Mouse (Mus musculus) brain, embryonic 14.5 days (tissue): ENCODE measurements around the gene Lamb3. TPM values are rescaled to one million over a fixed set of nuclear protein-coding genes. Genes with fewer than 3 reads are reported as not detected.

Experiments
- DNase-seq: peaks from one replicate; pipeline ENCODE4 v3.0.0-alpha.2; 2011; ENCODE audit warnings: low read depth
- CTCF ChIP-seq: fragments of 200-500 bp; IDR thresholded peaks from 2 replicates; pipeline ENCODE4 v1.5.1; 2012; ENCODE audit warnings: inconsistent platforms, mild to moderate bottlenecking, moderate library complexity, borderline replicate concordance; ENCODE audit not compliant: insufficient read depth, insufficient read length; ENCODE audit errors: extremely low read depth
- POLR2A ChIP-seq: fragments of 200-500 bp; IDR thresholded peaks from 2 replicates; pipeline ENCODE4 v1.6.1; 2012; ENCODE audit warnings: mild to moderate bottlenecking, inconsistent platforms, borderline replicate concordance; ENCODE audit not compliant: poor library complexity, insufficient read depth, insufficient read length, severe bottlenecking; ENCODE audit errors: extremely low read depth
- polyA plus RNA-seq: library from polyadenylated mRNA; depleted of rRNA; stranded (reverse); fragments of >200 nt; gene quantifications from 2 replicates; pipeline ENCODE4 v1.2.3, GENCODE M21; 2012

Lamb3 gene
- polyA plus RNA-seq, 1 experiment: 0.67 TPM

GRCm38 (mm10) chr1:193298141-193298765, 90.8 kb downstream of the Lamb3 start:
- TF ChIP-seq CTCF: no peak
- TF ChIP-seq POLR2A: no peak
- DNase-seq: peak; percentile 10

GRCm38 (mm10) chr1:193299995-193300394, 92.5 kb downstream of the Lamb3 start:
- no peak for DNase-seq
- no peak for TF ChIP-seq POLR2A
- no peak for TF ChIP-seq CTCF

GRCm38 (mm10) chr1:193301216-193302092, 94.0 kb downstream of the Lamb3 start:
- no peak for TF ChIP-seq POLR2A
- no peak for TF ChIP-seq CTCF
- no peak for DNase-seq

- no peak for TF ChIP-seq POLR2A
- TF ChIP-seq CTCF: no peak
- no peak for DNase-seq
Observed at GRCm38 (mm10) chr1:193302093-193302405, 94.5 kb downstream of the Lamb3 start.

- TF ChIP-seq POLR2A (no peak), CTCF (no peak)
- no peak for DNase-seq
Observed at GRCm38 (mm10) chr1:193303096-193303495, 95.6 kb downstream of the Lamb3 start.

- peak; percentile 93 for DNase-seq
- no peak for TF ChIP-seq CTCF
- TF ChIP-seq POLR2A: no peak
Observed at GRCm38 (mm10) chr1:193305386-193305785, 97.9 kb downstream of the Lamb3 start.

- no peak for TF ChIP-seq POLR2A
- TF ChIP-seq CTCF: no peak
- DNase-seq: no peak
Observed at GRCm38 (mm10) chr1:193306832-193307231, 99.3 kb downstream of the Lamb3 start.

GRCm38 (mm10) chr1:193309785-193310518, 102.5 kb downstream of the Lamb3 start:
- TF ChIP-seq CTCF: no peak
- TF ChIP-seq POLR2A: no peak
- no peak for DNase-seq

GRCm38 (mm10) chr1:193310519-193311085, 103.1 kb downstream of the Lamb3 start:
- DNase-seq: no peak
- TF ChIP-seq CTCF: no peak
- no peak for TF ChIP-seq POLR2A

- no peak for DNase-seq
Observed at GRCm38 (mm10) chr1:193311596-193311995, 104.1 kb downstream of the Lamb3 start.

More at GRCm38 (mm10) chr1:193311596-193311995, 104.1 kb downstream of the Lamb3 start:
- no peak for TF ChIP-seq CTCF
- no peak for TF ChIP-seq POLR2A
